Mouse (Mus musculus) MEL (cell line): ENCODE measurements at regions not wholly inside any gene's neighbourhood (a gene's known extent, or its start where the extent isn't known, plus 50 kb on each side); places are given as distances from the start of the nearest gene placed in this dataset.

ENCODE experiments used
- DNase-seq: peaks from one replicate; pipeline ENCODE4 v3.0.0; 2011; ENCODE audit warnings: low read depth, low spot score
- H3K27ac ChIP-seq: 2 replicates; pipeline ENCODE4 v1.5.1; 2012; ENCODE audit warnings: low read depth, mild to moderate bottlenecking, control low read depth, low read length, moderate library complexity; ENCODE audit not compliant: control insufficient read depth
- H3K27me3 ChIP-seq, 2 experiments: fragments of 150-350 bp in 1 of 2; sonication (generic) in 1 of 2; 2 replicates each; pipeline ENCODE4 v1.6.1; 2012; ENCODE audit warnings: low read length in 2 of 2, mild to moderate bottlenecking in 2 of 2, improper control_type of control experiment in 1 of 2, moderate library complexity in 1 of 2; ENCODE audit not compliant: insufficient read depth in 2 of 2, control insufficient read depth in 1 of 2
- H3K36me3 ChIP-seq, 2 experiments: 2 replicates each; pipeline ENCODE4 v1.6.1; 2012 to 2014; ENCODE audit warnings: low read length in 2 of 2, improper control_type of control experiment in 1 of 2, inconsistent platforms in 1 of 2, mild to moderate bottlenecking in 1 of 2; ENCODE audit not compliant: insufficient read depth in 2 of 2, control insufficient read depth in 1 of 2
- H3K4me1 ChIP-seq, 2 experiments: fragments of 150-350 bp in 1 of 2; sonication (generic) in 1 of 2; 2 replicates each; pipeline ENCODE4 v1.6.1; 2012; ENCODE audit warnings: low read length in 2 of 2, improper control_type of control experiment in 1 of 2, mild to moderate bottlenecking in 1 of 2; ENCODE audit not compliant: insufficient read depth in 2 of 2, control insufficient read depth in 1 of 2
- H3K4me3 ChIP-seq, 2 experiments: fragments of 150-350 bp in 1 of 2; sonication (generic) in 1 of 2; 2 replicates each; pipeline ENCODE4 v1.5.1; 2012; ENCODE audit warnings: low read depth in 2 of 2, low read length in 2 of 2, mild to moderate bottlenecking in 2 of 2, moderate library complexity in 2 of 2, control low read depth in 1 of 2, improper control_type of control experiment in 1 of 2; ENCODE audit not compliant: control insufficient read depth in 1 of 2, insufficient read depth in 1 of 2
- H3K79me2 ChIP-seq: 2 replicates; pipeline ENCODE4 v1.6.1; 2012; ENCODE audit warnings: mild to moderate bottlenecking, low read length, moderate library complexity; ENCODE audit not compliant: control insufficient read depth, poor library complexity, insufficient read depth
- H3K9ac ChIP-seq: 2 replicates; pipeline ENCODE4 v1.6.1; 2012; ENCODE audit warnings: low read depth, mild to moderate bottlenecking, control low read depth, low read length, moderate library complexity; ENCODE audit not compliant: control insufficient read depth, poor library complexity, severe bottlenecking
- H3K9me3 ChIP-seq: fragments of 150-350 bp; sonication (generic); replicated peaks from 2 replicates; pipeline ENCODE4 v1.6.1; 2012; ENCODE audit warnings: mild to moderate bottlenecking, low read length, improper control_type of control experiment, moderate library complexity; ENCODE audit not compliant: insufficient read depth
- CHD1 ChIP-seq: IDR thresholded peaks from 2 replicates; pipeline ENCODE4 v1.6.1; 2012; ENCODE audit warnings: low read depth, mild to moderate bottlenecking, inconsistent platforms, low read length, improper control_type of control experiment
- E2F4 ChIP-seq: IDR thresholded peaks from 2 replicates; pipeline ENCODE4 v1.6.1; 2011; ENCODE audit warnings: low read depth, low read length, improper control_type of control experiment, borderline replicate concordance
- EP300 ChIP-seq, 2 experiments: IDR thresholded peaks; 2 replicates each; pipeline ENCODE4 v1.6.1; 2011; ENCODE audit warnings: improper control_type of control experiment in 2 of 2, low read length in 2 of 2, low read depth in 1 of 2, mild to moderate bottlenecking in 1 of 2
- ETS1 ChIP-seq: IDR thresholded peaks from 2 replicates; pipeline ENCODE4 v1.6.1; 2012; ENCODE audit warnings: low read depth, mild to moderate bottlenecking, inconsistent platforms, low read length, improper control_type of control experiment, moderate library complexity
- GABPA ChIP-seq: IDR thresholded peaks from 2 replicates; pipeline ENCODE4 v1.6.1; 2012; ENCODE audit warnings: low read depth, mild to moderate bottlenecking, inconsistent platforms, low read length, improper control_type of control experiment, moderate library complexity
- GATA1 ChIP-seq: IDR thresholded peaks from 2 replicates; pipeline ENCODE4 v1.6.1; 2011; ENCODE audit warnings: low read depth, low read length, improper control_type of control experiment
- JUND ChIP-seq: IDR thresholded peaks from 2 replicates; pipeline ENCODE4 v1.6.1; 2011; ENCODE audit warnings: low read depth, mild to moderate bottlenecking, improper control_type of control experiment, low read length
- MAZ ChIP-seq: IDR thresholded peaks from 2 replicates; pipeline ENCODE4 v1.6.1; 2012; ENCODE audit warnings: low read depth, mild to moderate bottlenecking, inconsistent platforms, low read length, improper control_type of control experiment
- MXI1 ChIP-seq: IDR thresholded peaks from 2 replicates; pipeline ENCODE4 v1.6.1; 2011; ENCODE audit warnings: mild to moderate bottlenecking, low read depth, low read length, improper control_type of control experiment
- MYC ChIP-seq: IDR thresholded peaks from 2 replicates; pipeline ENCODE4 v1.6.1; 2011; ENCODE audit warnings: low read depth, mild to moderate bottlenecking, low read length, improper control_type of control experiment, moderate library complexity
- NELFE ChIP-seq: IDR thresholded peaks from 2 replicates; pipeline ENCODE4 v1.6.1; 2011; ENCODE audit warnings: low read depth, low read length, improper control_type of control experiment
- POLR2A ChIP-seq, 2 experiments: IDR thresholded peaks; 2 replicates each; pipeline ENCODE4 v1.6.1; 2011 to 2012; ENCODE audit warnings: low read length in 2 of 2, mild to moderate bottlenecking in 2 of 2, control low read depth in 1 of 2, improper control_type of control experiment in 1 of 2, low read depth in 1 of 2, moderate library complexity in 1 of 2; ENCODE audit not compliant: control insufficient read depth in 1 of 2, insufficient read depth in 1 of 2, poor library complexity in 1 of 2
- POLR2AphosphoS2 ChIP-seq: IDR thresholded peaks from 2 replicates; pipeline ENCODE4 v1.6.1; 2011; ENCODE audit warnings: low read length, improper control_type of control experiment
- POLR2AphosphoS5 ChIP-seq: IDR thresholded peaks from 2 replicates; pipeline ENCODE4 v1.6.1; 2012; ENCODE audit warnings: low read depth, borderline replicate concordance, mild to moderate bottlenecking, inconsistent platforms, low read length, moderate library complexity, mixed read lengths
- SMC3 ChIP-seq: IDR thresholded peaks from 2 replicates; pipeline ENCODE4 v1.6.1; 2011; ENCODE audit warnings: low read depth, low read length, improper control_type of control experiment
- TAL1 ChIP-seq: IDR thresholded peaks from 2 replicates; pipeline ENCODE4 v1.6.1; 2012; ENCODE audit warnings: mild to moderate bottlenecking, inconsistent platforms, low read length, moderate library complexity, mixed read lengths
- TBP ChIP-seq: IDR thresholded peaks from 2 replicates; pipeline ENCODE4 v1.8.0; 2011; ENCODE audit warnings: low read depth, low read length, improper control_type of control experiment
- TCF12 ChIP-seq: IDR thresholded peaks from 2 replicates; pipeline ENCODE4 v1.6.1; 2014; ENCODE audit warnings: low read depth, mild to moderate bottlenecking, inconsistent platforms, low read length, improper control_type of control experiment, moderate library complexity
- ZNF384 ChIP-seq: IDR thresholded peaks from 2 replicates; pipeline ENCODE4 v1.6.1; 2012; ENCODE audit warnings: low read depth, mild to moderate bottlenecking, inconsistent platforms, low read length, improper control_type of control experiment

GRCm38 (mm10) chr1:159122201-159122600 is 109.9 kb upstream of the Cop1 start:
- no peak for TF ChIP-seq CHD1
- TF ChIP-seq POLR2AphosphoS5 = no peak
- TF ChIP-seq GATA1 = no peak
- no peak for TF ChIP-seq TAL1
- TF ChIP-seq EP300 (IDR thresholded peaks at IDR 0.05; ENCODE audit: low read depth in 1 of 2, low read length in 2 of 2) = no peak
- no peak for TF ChIP-seq MAZ
- TF ChIP-seq MYC = no peak
- TF ChIP-seq ZNF384 = no peak
- Histone ChIP-seq H3K9ac (no peak overlapping the region), H3K27ac (no peak overlapping the region), H3K36me3 (no peaks in the 10 kb centered on the region), H3K9me3 (no peaks in the 10 kb centered on the region), H3K79me2 (no peaks in the 10 kb centered on the region), H3K4me1 (no peaks in the 10 kb centered on the region), H3K27me3 (no peaks in the 10 kb centered on the region), H3K4me3 (no peak overlapping the region)
- no peak for DNase-seq

DNA sequence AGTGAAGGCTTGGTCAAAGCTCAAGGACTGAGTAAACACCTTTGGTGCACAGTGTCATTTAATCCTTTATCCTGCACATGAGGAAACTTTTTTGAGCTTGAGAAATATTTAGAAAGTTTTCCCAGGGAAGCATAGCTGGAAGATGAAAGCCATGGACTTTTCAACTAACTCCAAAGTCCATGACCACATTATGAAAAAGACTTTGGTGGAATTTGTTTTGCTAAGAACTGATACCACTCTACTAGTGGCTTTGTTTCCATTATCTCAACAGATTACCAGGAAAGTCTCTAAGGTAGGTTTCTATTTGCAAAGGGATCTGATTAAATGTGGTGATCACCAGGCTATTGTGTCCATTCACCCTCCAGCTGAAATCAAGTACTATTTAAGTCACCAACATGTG is 107.2 kb upstream of the Cop1 start:
- no peak overlapping the region for H3K4me3 ChIP-seq
- H3K36me3 ChIP-seq = no peaks in the 10 kb centered on the region
- no peaks in the 10 kb centered on the region; a peak in 1 of 4 replicates for H3K27me3 ChIP-seq
- H3K9me3 ChIP-seq = no peaks in the 10 kb centered on the region
- no peak overlapping the region for H3K27ac ChIP-seq
- H3K9ac ChIP-seq = no peak overlapping the region
- no peak for DNase-seq
- TF ChIP-seq MYC = no peak
- no peak for TF ChIP-seq SMC3
- TF ChIP-seq POLR2AphosphoS2 = no peak
- TF ChIP-seq TCF12 = no peak
- TF ChIP-seq TBP = no peak
- TF ChIP-seq POLR2A (IDR thresholded peaks at IDR 0.05; ENCODE audit: control insufficient read depth in 1 of 2, insufficient read depth in 1 of 2, low read depth in 1 of 2, low read length in 2 of 2, poor library complexity in 1 of 2) = no peak
- no peak for TF ChIP-seq EP300 (IDR thresholded peaks at IDR 0.05; ENCODE audit: low read depth in 1 of 2, low read length in 2 of 2)
- no peak for TF ChIP-seq JUND
- TF ChIP-seq E2F4 = no peak
- TF ChIP-seq TAL1 = no peak
- no peak for TF ChIP-seq MXI1
- TF ChIP-seq NELFE = no peak
- no peak for TF ChIP-seq ETS1
- TF ChIP-seq GABPA = no peak
- no peak for TF ChIP-seq CHD1
- no peaks in the 10 kb centered on the region for H3K4me1 ChIP-seq
- H3K79me2 ChIP-seq = no peaks in the 10 kb centered on the region
